Mouse (Mus musculus): ENCODE measurements around the gene Gm10271.

The Gm10271 gene

GRCm38 (mm10) chr10:116972509-116972908 is at the start of gene Gm10271:
Gene Gm10271 (minus strand): TSS chr10:116972609.
- DNase-seq (ENCODE audit: low spot score) = no peak

- peak; percentile 25 for DNase-seq (ENCODE audit: low spot score)
Measured at GRCm38 (mm10) chr10:117021020-117021754, 48.8 kb upstream of the Gm10271 start.

- DNase-seq (ENCODE audit: low spot score) = no peak
Measured at GRCm38 (mm10) chr10:117018281-117018840, 46.0 kb upstream of the Gm10271 start.

GRCm38 (mm10) chr10:117014565-117014964 is 42.2 kb upstream of the Gm10271 start:
- DNase-seq (ENCODE audit: low spot score) = no peak

GRCm38 (mm10) chr10:117013689-117014390 is 41.4 kb upstream of the Gm10271 start:
- DNase-seq (ENCODE audit: low spot score) = no peak

- DNase-seq (ENCODE audit: low spot score) = no peak
Measured at GRCm38 (mm10) chr10:117011047-117011446, 38.6 kb upstream of the Gm10271 start.

GRCm38 (mm10) chr10:117009691-117010090 is 37.3 kb upstream of the Gm10271 start:
- no peak for DNase-seq (ENCODE audit: low spot score)

- DNase-seq (ENCODE audit: low spot score) = no peak
Measured at GRCm38 (mm10) chr10:117005707-117006464, 33.5 kb upstream of the Gm10271 start.

- DNase-seq (ENCODE audit: low spot score) = no peak
Measured at GRCm38 (mm10) chr10:117004695-117005094, 32.3 kb upstream of the Gm10271 start.

GRCm38 (mm10) chr10:117000975-117001374 is 28.6 kb upstream of the Gm10271 start:
- no peak for DNase-seq (ENCODE audit: low spot score)

- no peak for DNase-seq (ENCODE audit: low spot score)
Measured at GRCm38 (mm10) chr10:116998716-116999455, 26.5 kb upstream of the Gm10271 start.

- DNase-seq (ENCODE audit: low spot score) = peak; percentile 85
Measured at GRCm38 (mm10) chr10:116996236-116996600, 23.8 kb upstream of the Gm10271 start.

- no peak for DNase-seq (ENCODE audit: low spot score)
Measured at GRCm38 (mm10) chr10:116995584-116996235, 23.3 kb upstream of the Gm10271 start.

GRCm38 (mm10) chr10:116995162-116995561 is 22.8 kb upstream of the Gm10271 start:
- no peak for DNase-seq (ENCODE audit: low spot score)

- no peak for DNase-seq (ENCODE audit: low spot score)
Measured at GRCm38 (mm10) chr10:116993971-116994370, 21.6 kb upstream of the Gm10271 start.

GRCm38 (mm10) chr10:116986264-116987082 is 14.1 kb upstream of the Gm10271 start, which contains the start of gene Best3:
Gene Best3 (plus strand): TSS chr10:116986314.
- DNase-seq (ENCODE audit: low spot score) = no peak

- no peak for DNase-seq (ENCODE audit: low spot score)
Measured at GRCm38 (mm10) chr10:116984836-116985235, 12.4 kb upstream of the Gm10271 start.

- no peak for DNase-seq (ENCODE audit: low spot score)
Measured at GRCm38 (mm10) chr10:116982526-116982925, 10.1 kb upstream of the Gm10271 start.

- peak; percentile 49 for DNase-seq (ENCODE audit: low spot score)
Measured at GRCm38 (mm10) chr10:116980888-116981287, 8.5 kb upstream of the Gm10271 start.

- DNase-seq (ENCODE audit: low spot score) = no peak
Measured at GRCm38 (mm10) chr10:116980273-116980672, 7.9 kb upstream of the Gm10271 start.
